Mouse (Mus musculus) heart, embryonic 15.5 days (tissue): ENCODE data around the gene Cotl1. TPM values are rescaled to one million over a fixed set of nuclear protein-coding genes. Genes with fewer than 3 reads are reported as not detected.
"Not testable (repeated sequence)": the region's sequence is repeated elsewhere in the genome, so short reads cannot be mapped to it uniquely, and the experiment has no call there.

Source experiments
- ATAC-seq: fragments of 200-750 bp; cut with Nextera tagmentation; replicated peaks from 2 replicates; pipeline ENCODE4 v1.8.0; 2017; ENCODE audit warnings: low read depth, moderate TSS enrichment; ENCODE audit not compliant: insufficient number of reproducible peaks, insufficient read depth, low FRiP score
- H3K27ac ChIP-seq: fragments of 300-500 bp; sonication (generic); 2 replicates; pipeline ENCODE4 v1.5.1; 2015; ENCODE audit warnings: mild to moderate bottlenecking, inconsistent platforms
- H3K27me3 ChIP-seq: fragments of 300-500 bp; sonication (generic); 2 replicates; pipeline ENCODE4 v1.6.1; 2015; ENCODE audit warnings: inconsistent platforms
- H3K36me3 ChIP-seq: fragments of 300-500 bp; sonication (generic); 2 replicates; pipeline ENCODE4 v1.6.1; 2015; ENCODE audit warnings: mild to moderate bottlenecking, inconsistent platforms
- H3K4me1 ChIP-seq: fragments of 300-500 bp; sonication (generic); replicated peaks from 2 replicates; pipeline ENCODE4 v1.6.1; 2015; ENCODE audit warnings: inconsistent platforms
- H3K4me2 ChIP-seq: fragments of 300-500 bp; sonication (generic); 2 replicates; pipeline ENCODE4 v1.6.1; 2015; ENCODE audit warnings: inconsistent platforms, mild to moderate bottlenecking, moderate library complexity
- H3K4me3 ChIP-seq: fragments of 300-500 bp; sonication (generic); 2 replicates; pipeline ENCODE4 v1.5.1; 2015; ENCODE audit warnings: mild to moderate bottlenecking, inconsistent platforms
- H3K9ac ChIP-seq: fragments of 300-500 bp; sonication (generic); 2 replicates; pipeline ENCODE4 v1.6.1; 2015; ENCODE audit warnings: mild to moderate bottlenecking, inconsistent platforms
- H3K9me3 ChIP-seq: fragments of 300-500 bp; sonication (generic); replicated peaks from 2 replicates; pipeline ENCODE4 v1.6.1; 2016; ENCODE audit warnings: inconsistent platforms
- WGBS: fragments of 180-500 bp; shearing (Covaris S2); methylation state at CpG from one replicate; pipeline ENCODE4 v1.1.7; 2015; ENCODE audit warnings: mixed read lengths; 5-methylcytosine and 5-hydroxymethylcytosine counted together
- polyA plus RNA-seq: library from polyadenylated mRNA; unstranded; fragments of >200 nt; fragmentation: Nextera tagmentation; extraction: Ambion mirVana; gene quantifications from 2 replicates; pipeline ENCODE4 v1.2.1, GENCODE M21; 2015

The Cotl1 gene
- polyA plus RNA-seq, 1 experiment from 2014 or later, result 28.7 TPM

DNA sequence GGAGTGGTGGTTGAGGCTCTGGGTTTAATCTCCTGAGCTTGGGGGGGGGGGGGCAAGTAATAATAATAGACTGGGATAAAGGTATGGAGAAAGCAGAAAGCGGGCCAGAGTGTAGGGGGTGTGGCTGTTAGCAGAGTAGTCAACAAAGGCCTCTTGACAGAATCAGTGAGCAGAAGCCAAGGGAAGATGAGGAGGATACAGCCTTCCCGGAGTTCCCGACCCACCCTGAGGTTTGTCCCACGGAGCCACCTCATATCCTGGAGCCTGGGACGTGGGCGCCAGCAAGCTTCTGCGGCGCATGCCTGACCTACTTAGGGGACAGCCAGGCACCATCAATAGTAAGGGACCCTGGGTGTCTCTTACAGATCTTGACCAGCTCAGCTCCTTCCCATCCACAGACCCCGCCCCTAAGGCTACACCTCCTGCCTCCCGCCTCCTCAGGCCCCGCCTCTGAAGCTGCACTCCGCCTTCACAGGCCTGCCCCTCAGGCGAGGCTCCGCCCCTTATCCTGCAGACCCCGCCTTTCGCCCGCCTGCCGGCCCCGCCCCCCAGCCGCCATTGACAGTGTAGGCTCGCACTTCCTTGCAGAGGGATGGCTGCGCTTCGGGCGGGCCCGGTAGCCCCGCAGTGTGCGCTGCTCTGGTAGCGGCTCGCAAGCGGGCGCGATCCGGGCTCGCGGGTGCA, 21.5 kb upstream of the Cotl1 start, which contains the start of gene Klhl36:
Gene Klhl36, plus strand, starts transcription at position 561 of the 684 bp plus-strand sequence.
- H3K36me3 ChIP-seq, result no peaks in the 10 kb centered on the region
- peak within 1 kb of the TSS; percentile 88 for H3K4me2 ChIP-seq
- H3K4me3 ChIP-seq, result peak within 1 kb of the TSS; percentile 89
- no peaks in the 10 kb centered on the region for H3K9me3 ChIP-seq
- ATAC-seq, result peak; percentile 95
- H3K9ac ChIP-seq, result peak within 1 kb of the TSS; percentile 89
- H3K27me3 ChIP-seq, result peaks cover 29% of the 10 kb centered on the region
- peak within 1 kb of the TSS; percentile 63 for H3K27ac ChIP-seq
- H3K4me1 ChIP-seq, result peaks cover 16% of the 10 kb centered on the region
- 1% methylated on average over 35 of the region's 35 CpGs for WGBS

GRCm38 (mm10) chr8:119857767-119858166, 17.4 kb upstream of the Cotl1 start:
- peaks cover 16% of the 10 kb centered on the region for H3K4me1 ChIP-seq
- no peak overlapping the region for H3K9ac ChIP-seq
- no peaks in the 10 kb centered on the region for H3K9me3 ChIP-seq
- H3K27ac ChIP-seq, result no peak overlapping the region
- peaks cover 22% of the 10 kb centered on the region for H3K27me3 ChIP-seq
- no peak overlapping the region for H3K4me3 ChIP-seq
- ATAC-seq, result no peak
- WGBS, result 66% methylated on average over 6 of the region's 6 CpGs
- no peak overlapping the region for H3K4me2 ChIP-seq
- no peaks in the 10 kb centered on the region for H3K36me3 ChIP-seq

DNA sequence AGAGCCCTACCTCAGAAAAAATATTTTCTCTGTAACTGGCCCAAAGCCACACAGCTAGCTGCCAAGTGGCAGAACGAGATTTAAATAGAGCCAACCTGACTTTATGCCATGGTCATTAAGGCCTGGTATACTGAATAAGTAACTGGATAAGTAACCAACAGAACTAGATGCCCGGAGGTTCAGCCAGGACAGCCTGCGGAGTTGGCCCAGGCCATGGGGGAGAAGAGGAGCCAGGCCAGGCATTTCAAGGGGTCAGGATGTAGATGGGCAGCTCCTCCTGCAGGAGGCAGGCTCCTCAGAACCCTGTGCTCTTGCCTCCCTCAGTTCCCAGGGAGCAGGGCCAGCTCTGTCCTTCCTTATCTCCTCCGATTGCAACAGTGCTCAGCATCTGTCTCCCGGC, 15.3 kb upstream of the Cotl1 start:
- Histone ChIP-seq H3K9ac (no peak overlapping the region), H3K9me3 (no peaks in the 10 kb centered on the region), H3K27me3 (peaks cover 19% of the 10 kb centered on the region), H3K36me3 (no peaks in the 10 kb centered on the region), H3K27ac (no peak overlapping the region), H3K4me2 (no peak overlapping the region), H3K4me1 (peaks cover 6% of the 10 kb centered on the region; the same call in 1 of the 2 replicates), H3K4me3 (no peak overlapping the region)
- WGBS, result 54% methylated on average over 5 of the region's 5 CpGs
- 0 out of 2 replicates have a peak, but pooled peaks have one; percentile 39 for ATAC-seq

DNA sequence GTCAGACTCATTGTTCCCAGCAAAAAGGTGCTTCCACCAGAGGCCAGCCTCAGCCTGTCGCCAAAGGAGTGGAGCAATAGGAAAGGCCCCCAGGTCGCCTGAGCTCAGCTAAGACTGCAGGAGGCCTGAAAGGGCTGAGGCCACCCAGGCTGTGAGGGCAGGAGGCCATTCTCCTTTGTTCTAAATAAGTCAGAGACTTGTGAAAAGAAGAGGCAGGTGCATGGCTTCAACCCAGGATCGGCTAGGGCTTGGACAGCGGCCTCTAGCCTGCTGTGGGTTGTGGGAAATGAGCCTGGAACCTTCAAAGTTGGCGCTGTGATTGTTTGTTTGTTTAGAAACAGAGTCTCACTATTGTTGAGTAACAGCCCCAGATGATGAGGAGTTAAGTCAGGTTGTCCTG, 13.7 kb upstream of the Cotl1 start:
- WGBS, result 63% methylated on average over 5 of the region's 5 CpGs
- H3K36me3 ChIP-seq, result no peaks in the 10 kb centered on the region
- H3K9ac ChIP-seq, result no peak overlapping the region
- H3K4me3 ChIP-seq, result no peak overlapping the region
- peaks cover 6% of the 10 kb centered on the region; the same call in 1 of the 2 replicates for H3K4me1 ChIP-seq
- ATAC-seq, result no peak
- peaks cover 7% of the 10 kb centered on the region; the same call in 1 of the 2 replicates for H3K27me3 ChIP-seq
- H3K4me2 ChIP-seq, result no peak overlapping the region
- H3K9me3 ChIP-seq, result no peaks in the 10 kb centered on the region
- H3K27ac ChIP-seq, result no peak overlapping the region

- peaks cover 2% of the 10 kb centered on the region; the same call in 1 of the 2 replicates for H3K27me3 ChIP-seq
- peaks cover 6% of the 10 kb centered on the region; the same call in 1 of the 2 replicates for H3K4me1 ChIP-seq
- no peak overlapping the region for H3K27ac ChIP-seq
- H3K9me3 ChIP-seq, result no peaks in the 10 kb centered on the region
- H3K4me3 ChIP-seq, result no peak overlapping the region
- no peak for ATAC-seq
- H3K9ac ChIP-seq, result no peak overlapping the region
- H3K36me3 ChIP-seq, result no peaks in the 10 kb centered on the region
- H3K4me2 ChIP-seq, result no peak overlapping the region
- WGBS, result 66% methylated on average over 8 of the region's 8 CpGs
These were observed 13.2 kb upstream of the Cotl1 start for GRCm38 (mm10) chr8:119853521-119853920.

- H3K27ac ChIP-seq, result no peak overlapping the region
- 76% methylated on average over 16 of the region's 16 CpGs for WGBS
- peaks cover 7% of the 10 kb centered on the region for H3K4me1 ChIP-seq
- ATAC-seq, result no peak; the same call in 1 of the 2 replicates
- no peaks in the 10 kb centered on the region; the same call in 1 of the 2 replicates for H3K27me3 ChIP-seq
- H3K9ac ChIP-seq, result no peak overlapping the region
- H3K9me3 ChIP-seq, result no peaks in the 10 kb centered on the region
- no peak overlapping the region for H3K4me3 ChIP-seq
- H3K36me3 ChIP-seq, result no peaks in the 10 kb centered on the region
- H3K4me2 ChIP-seq, result no peak overlapping the region
These were observed 7.0 kb upstream of the Cotl1 start for GRCm38 (mm10) chr8:119847232-119847922.

- not testable (repeated sequence) for H3K27me3 ChIP-seq, H3K4me2 ChIP-seq, H3K9me3 ChIP-seq, H3K27ac ChIP-seq, H3K36me3 ChIP-seq, H3K9ac ChIP-seq, H3K4me3 ChIP-seq, ATAC-seq
- peaks cover 13% of the 10 kb centered on the region for H3K4me1 ChIP-seq
- 77% methylated on average over 7 of the region's 7 CpGs for whole genome bisulfite sequencing
These were observed 5.4 kb upstream of the Cotl1 start for GRCm38 (mm10) chr8:119845741-119846140.

DNA sequence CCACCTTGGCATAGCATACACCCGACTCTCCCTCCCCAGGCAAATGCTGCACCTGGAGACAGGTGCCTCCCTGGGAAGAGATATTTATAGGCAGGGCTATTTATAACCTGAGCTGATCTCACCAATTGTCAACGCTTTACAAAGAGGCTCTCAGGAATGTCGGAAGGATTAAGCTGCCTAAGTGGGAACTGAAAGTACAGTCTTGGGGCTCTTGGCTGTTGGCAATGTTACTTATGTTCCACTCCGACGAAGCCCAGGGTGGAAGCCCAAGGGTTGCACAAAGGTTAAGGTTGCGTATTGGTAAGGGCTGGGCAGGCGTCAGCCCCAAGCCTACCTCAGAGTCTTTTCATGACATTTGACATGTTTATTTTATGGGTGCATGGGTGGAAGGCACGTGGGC, 4.2 kb upstream of the Cotl1 start:
- WGBS, result 16% methylated on average over 8 of the region's 8 CpGs
- H3K27me3 ChIP-seq, result no peaks in the 10 kb centered on the region; the same call in 1 of the 2 replicates
- no peaks in the 10 kb centered on the region for H3K9me3 ChIP-seq
- H3K9ac ChIP-seq, result no peak overlapping the region
- H3K4me3 ChIP-seq, result no peak overlapping the region
- ATAC-seq, result no peak
- H3K4me2 ChIP-seq, result peak overlapping the region; percentile 21
- H3K36me3 ChIP-seq, result no peaks in the 10 kb centered on the region
- peaks cover 19% of the 10 kb centered on the region for H3K4me1 ChIP-seq
- no peak overlapping the region for H3K27ac ChIP-seq

- no peak for ATAC-seq
- 4% methylated on average over 4 of the region's 4 CpGs for WGBS
These were observed 3.1 kb upstream of the Cotl1 start for GRCm38 (mm10) chr8:119843444-119843843.

GRCm38 (mm10) chr8:119840905-119841411, 614 bp upstream of the Cotl1 start:
- no peaks in the 10 kb centered on the region for H3K27me3 ChIP-seq
- H3K9ac ChIP-seq, result peak overlapping the region; percentile 45
- peak overlapping the region; percentile 91 for H3K4me2 ChIP-seq
- WGBS, result 11% methylated on average over 8 of the region's 8 CpGs
- H3K9me3 ChIP-seq, result no peaks in the 10 kb centered on the region
- peak overlapping the region; percentile 60 for H3K27ac ChIP-seq
- no peak for ATAC-seq
- H3K4me3 ChIP-seq, result peak overlapping the region; percentile 72
- peaks cover 38% of the 10 kb centered on the region for H3K4me1 ChIP-seq
- H3K36me3 ChIP-seq, result no peaks in the 10 kb centered on the region

More at GRCm38 (mm10) chr8:119843444-119843843, 3.1 kb upstream of the Cotl1 start:
- H3K9me3 ChIP-seq, result no peaks in the 10 kb centered on the region
- H3K27me3 ChIP-seq, result no peaks in the 10 kb centered on the region; the same call in 1 of the 2 replicates
- no peak overlapping the region for H3K4me3 ChIP-seq
- H3K27ac ChIP-seq, result no peak overlapping the region
- H3K9ac ChIP-seq, result no peak overlapping the region
- H3K4me2 ChIP-seq, result no peak overlapping the region
- no peaks in the 10 kb centered on the region for H3K36me3 ChIP-seq
- H3K4me1 ChIP-seq, result peaks cover 26% of the 10 kb centered on the region

DNA sequence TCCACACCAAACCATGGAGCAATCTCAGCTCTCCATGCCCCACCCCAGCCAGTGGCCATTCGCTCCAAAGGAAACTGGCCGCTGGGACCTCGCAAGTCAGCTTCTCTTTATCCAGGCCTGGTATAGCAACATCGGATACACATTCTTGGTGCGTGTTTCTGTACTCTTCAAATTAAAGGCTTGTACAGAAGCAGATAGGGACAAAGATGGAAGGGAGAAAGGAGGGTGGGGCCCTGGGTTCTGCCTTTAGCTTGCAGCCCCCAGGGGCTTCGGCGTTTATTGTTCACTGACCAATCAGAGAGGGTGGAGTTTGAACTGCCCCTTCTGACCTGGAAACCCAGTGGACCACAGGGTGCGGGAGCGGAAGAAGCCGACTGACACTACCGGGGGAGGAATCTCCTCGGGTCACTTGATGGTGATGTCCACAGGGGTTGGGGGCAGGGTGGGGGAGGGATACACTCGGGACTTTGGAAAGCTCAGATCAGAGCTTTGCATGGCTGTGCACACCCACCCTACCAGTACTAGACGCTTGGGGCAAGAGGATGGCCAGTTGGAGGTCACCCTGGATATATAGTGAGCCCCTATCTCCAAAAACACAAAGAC, 824 bp downstream of the Cotl1 start:
- Histone ChIP-seq H3K27me3 (no peaks in the 10 kb centered on the region), H3K9me3 (no peaks in the 10 kb centered on the region), H3K36me3 (no peaks in the 10 kb centered on the region), H3K4me3 (peak overlapping the region; percentile 72), H3K4me2 (peak overlapping the region; percentile 91), H3K9ac (peak overlapping the region; percentile 80), H3K4me1 (peaks cover 34% of the 10 kb centered on the region), H3K27ac (peak overlapping the region; percentile 72)
- WGBS, result 24% methylated on average over 14 of the region's 14 CpGs
- no peak for ATAC-seq
